Comparison of ENCODE assay signal across 9 mouse cellular contexts in genomic region chr6:5177967-5178891, GRCm38 (mm10). TPM values are rescaled to one million over a fixed set of nuclear protein-coding genes. Genes with fewer than 3 reads are reported as not detected.
DNase-seq lines count a peak whose midpoint lies in the region; ATAC-seq and TF ChIP-seq lines count a peak whose summit lies in the region.
"Had no signal": no experiment of that assay in that cellular context is flagged by ENCODE, and none has a peak within 500 bp of the region (broad histone marks: within the 10 kb centered on the region; RNA-seq: fewer than 3 reads in every experiment).

No protein-coding gene starts in this region.

- no peak for DNase-seq in left cerebral cortex, adult 2 months (ENCODE audit: extremely low spot score in 1 of 2, low spot score in 2 of 2)
- no peak for DNase-seq in left cerebral cortex, postnatal 4 days
- no peak for DNase-seq in thymus, postnatal 25 days
- DNase-seq: thymus, adult 2 months had no signal

- H3K27me3 ChIP-seq in embryonic facial prominence, embryonic 12.5 days = no peaks in the 10 kb centered on the region
- no peaks in the 10 kb centered on the region for H3K27me3 ChIP-seq in hindbrain, embryonic 12.5 days
- no peaks in the 10 kb centered on the region for H3K27me3 ChIP-seq in neural tube, embryonic 14.5 days (ENCODE audit: control insufficient read depth, insufficient read depth, low read length)

- 45% methylated on average over 19 of the region's 19 CpGs for WGBS in embryonic facial prominence, embryonic 12.5 days
- WGBS in hindbrain, embryonic 12.5 days = 33% methylated on average over 19 of the region's 19 CpGs
- WGBS in neural tube, embryonic 14.5 days = 26% methylated on average over 19 of the region's 19 CpGs

- peaks cover 3% of the 10 kb centered on the region; the same call in 1 of the 2 replicates for H3K4me1 ChIP-seq in embryonic facial prominence, embryonic 12.5 days
- peaks cover 6% of the 10 kb centered on the region for H3K4me1 ChIP-seq in hindbrain, embryonic 12.5 days
- H3K4me1 ChIP-seq in neural tube, embryonic 14.5 days (ENCODE audit: control insufficient read depth, insufficient read depth, low read length) = no peaks in the 10 kb centered on the region

- no peak for TF ChIP-seq CTCF in left cerebral cortex, adult 2 months (IDR thresholded peaks at IDR 0.05)

- no peak overlapping the region for H3K9ac ChIP-seq in embryonic facial prominence, embryonic 12.5 days
- H3K9ac ChIP-seq in hindbrain, embryonic 12.5 days = no peak overlapping the region
- peak overlapping the region; percentile 41; the same call in 1 of the 2 replicates for H3K9ac ChIP-seq in neural tube, embryonic 14.5 days (replicated peaks; ENCODE audit: low read depth, low read length)

- no peak overlapping the region for H3K27ac ChIP-seq in left cerebral cortex, adult 2 months
- peak overlapping the region; percentile 41; the same call in 1 of the 2 replicates for H3K27ac ChIP-seq in embryonic facial prominence, embryonic 12.5 days
- no peak overlapping the region for H3K27ac ChIP-seq in hindbrain, embryonic 12.5 days
- H3K27ac ChIP-seq in neural tube, embryonic 14.5 days (ENCODE audit: low read depth, low read length) = peak overlapping the region; percentile 10; the same call in 1 of the 2 replicates

- intact Hi-C loops in left cerebral cortex, adult 2 months (cut with DNase I) = no loop called here
- intact Hi-C loops in left cerebral cortex, postnatal 4 days (cut with DNase I) = no loop called here

- peak overlapping the region; percentile 44 for H3K4me2 ChIP-seq in embryonic facial prominence, embryonic 12.5 days (replicated peaks)
- H3K4me2 ChIP-seq in hindbrain, embryonic 12.5 days (replicated peaks) = peak overlapping the region; percentile 39
- H3K4me2 ChIP-seq in neural tube, embryonic 14.5 days (ENCODE audit: low read depth, low read length) = peak overlapping the region; percentile 48

- H3K36me3 ChIP-seq in embryonic facial prominence, embryonic 12.5 days = no peaks in the 10 kb centered on the region
- H3K36me3 ChIP-seq in hindbrain, embryonic 12.5 days = no peaks in the 10 kb centered on the region
- no peaks in the 10 kb centered on the region for H3K36me3 ChIP-seq in neural tube, embryonic 14.5 days (ENCODE audit: control insufficient read depth, insufficient read depth, low read length)

- H3K4me3 ChIP-seq in left cerebral cortex, adult 2 months = peak overlapping the region; percentile 34
- H3K4me3 ChIP-seq in embryonic facial prominence, embryonic 12.5 days = 0 out of 2 replicates have a peak overlapping the region, but pooled peaks have one; percentile 7
- H3K4me3 ChIP-seq in hindbrain, embryonic 12.5 days = peak overlapping the region; percentile 6; the same call in 1 of the 2 replicates
- H3K4me3 ChIP-seq in neural tube, embryonic 14.5 days (ENCODE audit: low read depth, low read length) = peak overlapping the region; percentile 22; the same call in 1 of the 2 replicates

- no peak for ATAC-seq in embryonic facial prominence, embryonic 12.5 days (ENCODE audit: insufficient number of reproducible peaks, insufficient read depth, low FRiP score, low TSS enrichment)
- ATAC-seq in hindbrain, embryonic 12.5 days (ENCODE audit: low FRiP score) = peak; percentile 88
- peak; percentile 90 for ATAC-seq in neural tube, embryonic 14.5 days (ENCODE audit: low read depth)
- ATAC-seq in megakaryocyte progenitor cell, adult 5-6 weeks (replicated peaks; ENCODE audit: poor library complexity) = no peak

- no peaks in the 10 kb centered on the region for H3K9me3 ChIP-seq in embryonic facial prominence, embryonic 12.5 days
- no peaks in the 10 kb centered on the region for H3K9me3 ChIP-seq in hindbrain, embryonic 12.5 days (replicated peaks)
- no peaks in the 10 kb centered on the region for H3K9me3 ChIP-seq in neural tube, embryonic 14.5 days (ENCODE audit: control insufficient read depth, low read length)

RNA-seq across cellular contexts. Expression of gene Pon1, which starts 15.5 kb away (rescaled TPM):
- not detected for total RNA-seq in left cerebral cortex, adult 2 months (2021)
- total RNA-seq in left cerebral cortex, postnatal 4 days (2021) = not detected
- polyA plus RNA-seq in embryonic facial prominence, embryonic 12.5 days (2016; fragmentation: Nextera tagmentation; extraction: Ambion mirVana) = 0.27 TPM in 1 of 2 replicates, not detected in the other
- 0.16 TPM in 1 of 2 replicates, not detected in the other for polyA plus RNA-seq in hindbrain, embryonic 12.5 days (2016; fragmentation: Nextera tagmentation; extraction: Ambion mirVana)
- polyA plus RNA-seq in neural tube, embryonic 14.5 days (2014; fragmentation: Nextera tagmentation; extraction: Ambion mirVana) = not detected in 2 replicates
- not detected in 2 replicates for total RNA-seq in megakaryocyte progenitor cell, adult 5-6 weeks (2015)
- not detected in 2 replicates for total RNA-seq in megakaryocyte progenitor cell, adult 5-6 weeks (2017)
- total RNA-seq: heart, adult 8-10 months had no signal

Comparison
In these comparisons a context has a peak if more than half of its experiments do, and no peak if none do; other contexts are left out.
1. H3K27ac ChIP-seq: peak in embryonic facial prominence, embryonic 12.5 days (single experiment) and neural tube, embryonic 14.5 days (single experiment); none in left cerebral cortex, adult 2 months (single experiment) and hindbrain, embryonic 12.5 days (single experiment).
2. ATAC-seq: peak in hindbrain, embryonic 12.5 days (single experiment) and neural tube, embryonic 14.5 days (single experiment); none in embryonic facial prominence, embryonic 12.5 days (single experiment) and megakaryocyte progenitor cell, adult 5-6 weeks (single experiment).
3. Peak in every context shown above with its lines, with median percentiles within 50 percentile points of each other: H3K4me3 ChIP-seq and H3K4me2 ChIP-seq.